Mouse (Mus musculus): Measurements from ENCODE around the gene Eftud2. TPM values are rescaled to one million over a fixed set of nuclear protein-coding genes. Genes with fewer than 3 reads are reported as not detected.

Gene Eftud2
- total and polyA plus RNA-seq, 2 experiments from 2014 or later: 36.6 to 59.1 TPM

DNA sequence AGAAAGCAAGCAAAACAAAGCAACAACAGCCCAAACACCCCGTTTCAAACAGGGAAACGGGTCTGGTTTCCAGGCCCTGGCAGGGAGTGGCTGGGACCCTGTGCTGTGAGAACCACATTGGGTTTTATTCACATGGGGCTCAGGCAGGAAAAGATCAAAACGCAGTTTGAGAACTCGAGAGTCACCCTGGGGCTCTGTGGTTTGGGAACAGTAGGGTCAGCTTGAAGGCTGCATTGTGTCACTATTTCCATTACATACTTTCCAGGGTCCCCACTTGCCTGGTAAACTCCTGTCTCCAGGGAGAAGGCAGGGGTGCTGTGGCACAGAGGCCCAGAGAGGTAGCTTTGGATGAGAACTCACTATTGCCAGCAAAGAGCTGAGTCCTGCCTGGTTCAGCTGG, 53.7 kb downstream of the Eftud2 start:
- H3K27me3 ChIP-seq (ENCODE audit: control insufficient read depth, insufficient read depth, low read length): no peaks in the 10 kb centered on the region
- no peaks in the 10 kb centered on the region for H3K36me3 ChIP-seq (replicated peaks; ENCODE audit: control insufficient read depth, insufficient read depth, low read length)
- H3K9ac ChIP-seq (replicated peaks; ENCODE audit: low read depth, low read length): 0 out of 2 replicates have a peak overlapping the region, but pooled peaks have one; percentile 2
- H3K27ac ChIP-seq (ENCODE audit: low read depth): peak overlapping the region; percentile 32
- TF ChIP-seq EP300 (IDR thresholded peaks at IDR 0.05; ENCODE audit: low read depth) (no peak), CTCF (IDR thresholded peaks at IDR 0.05; ENCODE audit: low read depth) (no peak)
- 49% methylated on average over 4 of the region's 4 CpGs for WGBS
- ATAC-seq (ENCODE audit: insufficient read depth, low read depth) (no peak), DNase-seq (ENCODE audit: low spot score) (no peak)
- H3K4me3 ChIP-seq (ENCODE audit: low read depth, low read length): no peak overlapping the region
- H3K4me1 ChIP-seq (ENCODE audit: control insufficient read depth, insufficient read depth): peaks cover 8% of the 10 kb centered on the region; the same call in 1 of the 2 replicates
- no peak overlapping the region for H3K4me2 ChIP-seq (ENCODE audit: low read depth, low read length)
- H3K9me3 ChIP-seq (replicated peaks; ENCODE audit: control insufficient read depth, low read length): no peaks in the 10 kb centered on the region

DNA sequence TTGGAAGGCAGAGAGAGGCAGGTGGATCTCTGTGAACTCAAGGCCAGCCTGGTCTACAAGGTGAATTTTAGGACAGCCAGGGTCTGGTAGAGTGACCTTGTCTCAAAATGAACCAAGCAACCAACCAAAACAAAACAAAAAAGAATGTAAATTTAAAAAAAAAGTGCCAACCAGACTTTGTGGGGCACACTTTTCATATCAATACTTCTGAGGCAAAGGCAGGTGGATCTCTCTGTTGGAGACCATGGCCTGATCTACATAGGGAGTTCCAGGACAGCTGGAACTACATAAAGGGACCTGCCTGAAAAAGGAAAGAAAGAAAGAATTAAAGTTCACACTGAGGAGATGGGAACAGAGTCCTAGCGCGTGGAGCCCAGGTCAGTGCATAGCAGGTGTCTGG, 54.3 kb downstream of the Eftud2 start:
- Histone ChIP-seq H3K9me3 (replicated peaks; ENCODE audit: control insufficient read depth, low read length) (no peaks in the 10 kb centered on the region), H3K27ac (ENCODE audit: low read depth) (no peak overlapping the region), H3K9ac (replicated peaks; ENCODE audit: low read depth, low read length) (no peak overlapping the region), H3K27me3 (ENCODE audit: control insufficient read depth, insufficient read depth, low read length) (no peaks in the 10 kb centered on the region), H3K4me2 (ENCODE audit: low read depth, low read length) (no peak overlapping the region), H3K36me3 (replicated peaks; ENCODE audit: control insufficient read depth, insufficient read depth, low read length) (no peaks in the 10 kb centered on the region), H3K4me1 (ENCODE audit: control insufficient read depth, insufficient read depth) (peaks cover 8% of the 10 kb centered on the region; the same call in 1 of the 2 replicates), H3K4me3 (ENCODE audit: low read depth, low read length) (no peak overlapping the region)
- TF ChIP-seq EP300 (IDR thresholded peaks at IDR 0.05; ENCODE audit: low read depth): no peak
- TF ChIP-seq CTCF (IDR thresholded peaks at IDR 0.05; ENCODE audit: low read depth): no peak
- 85% methylated on average over 2 of the region's 2 CpGs for WGBS
- DNase-seq (ENCODE audit: low spot score) (no peak), ATAC-seq (ENCODE audit: insufficient read depth, low read depth) (no peak)

DNA sequence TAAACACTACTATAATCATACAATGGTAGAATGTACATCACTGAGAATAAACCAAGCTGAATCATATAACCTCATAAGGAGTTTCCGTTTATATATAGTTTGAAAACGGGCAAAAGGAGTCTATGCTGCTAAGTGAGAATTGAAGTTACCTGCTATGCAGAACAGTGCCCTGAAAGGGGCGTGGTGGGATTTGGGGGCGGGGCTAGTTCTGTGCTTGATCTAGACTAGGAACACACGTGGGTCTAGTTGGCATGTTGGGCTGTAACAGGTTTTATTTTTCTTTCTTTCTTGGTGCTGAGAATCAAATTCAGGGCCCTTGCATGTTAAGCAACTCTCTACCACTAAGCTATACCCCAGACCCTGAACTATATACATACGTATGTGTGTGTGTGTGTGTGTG, 59.6 kb downstream of the Eftud2 start:
- WGBS: 54% methylated on average over 6 of the region's 6 CpGs
- H3K36me3 ChIP-seq (replicated peaks; ENCODE audit: control insufficient read depth, insufficient read depth, low read length): no peaks in the 10 kb centered on the region
- H3K9me3 ChIP-seq (replicated peaks; ENCODE audit: control insufficient read depth, low read length): no peaks in the 10 kb centered on the region
- DNase-seq (ENCODE audit: low spot score) (no peak), ATAC-seq (ENCODE audit: insufficient read depth, low read depth) (no peak)
- no peaks in the 10 kb centered on the region for H3K27me3 ChIP-seq (ENCODE audit: control insufficient read depth, insufficient read depth, low read length)
- H3K4me1 ChIP-seq (ENCODE audit: control insufficient read depth, insufficient read depth): peaks cover 13% of the 10 kb centered on the region
- TF ChIP-seq CTCF (IDR thresholded peaks at IDR 0.05; ENCODE audit: low read depth): no peak
- no peak for TF ChIP-seq EP300 (IDR thresholded peaks at IDR 0.05; ENCODE audit: low read depth)
- no peak overlapping the region for H3K27ac ChIP-seq (ENCODE audit: low read depth)
- H3K9ac ChIP-seq (replicated peaks; ENCODE audit: low read depth, low read length): no peak overlapping the region
- no peak overlapping the region for H3K4me2 ChIP-seq (ENCODE audit: low read depth, low read length)
- H3K4me3 ChIP-seq (ENCODE audit: low read depth, low read length): no peak overlapping the region

DNA sequence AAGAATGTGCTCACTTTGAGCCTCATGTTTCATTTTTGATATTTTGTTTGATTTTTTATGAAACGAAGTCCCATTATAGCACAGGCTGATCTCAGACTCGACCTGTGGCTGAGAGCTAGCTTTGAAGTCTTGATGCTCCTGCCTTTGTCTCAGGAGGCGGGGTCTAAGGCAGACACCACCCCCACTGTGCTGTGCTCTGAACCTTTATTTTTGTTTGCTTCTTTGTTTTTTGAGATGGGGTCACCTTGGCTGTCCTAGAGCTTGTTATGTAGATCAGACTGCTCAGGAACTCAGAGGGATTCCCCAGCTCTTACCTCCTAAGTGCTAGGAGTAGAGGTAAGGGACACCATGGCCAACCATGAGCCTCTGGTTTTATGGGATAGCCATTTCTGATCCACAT, 60.4 kb downstream of the Eftud2 start:
- no peaks in the 10 kb centered on the region for H3K9me3 ChIP-seq (replicated peaks; ENCODE audit: control insufficient read depth, low read length)
- TF ChIP-seq EP300 (IDR thresholded peaks at IDR 0.05; ENCODE audit: low read depth) (no peak), CTCF (IDR thresholded peaks at IDR 0.05; ENCODE audit: low read depth) (no peak)
- 59% methylated on average over 3 of the region's 3 CpGs for WGBS
- no peaks in the 10 kb centered on the region for H3K27me3 ChIP-seq (ENCODE audit: control insufficient read depth, insufficient read depth, low read length)
- H3K27ac ChIP-seq (ENCODE audit: low read depth): no peak overlapping the region
- H3K4me2 ChIP-seq (ENCODE audit: low read depth, low read length): no peak overlapping the region
- ATAC-seq (ENCODE audit: insufficient read depth, low read depth) (no peak), DNase-seq (ENCODE audit: low spot score) (no peak)
- H3K4me3 ChIP-seq (ENCODE audit: low read depth, low read length): no peak overlapping the region
- no peak overlapping the region for H3K9ac ChIP-seq (replicated peaks; ENCODE audit: low read depth, low read length)
- H3K4me1 ChIP-seq (ENCODE audit: control insufficient read depth, insufficient read depth): peaks cover 19% of the 10 kb centered on the region
- H3K36me3 ChIP-seq (replicated peaks; ENCODE audit: control insufficient read depth, insufficient read depth, low read length): no peaks in the 10 kb centered on the region

DNA sequence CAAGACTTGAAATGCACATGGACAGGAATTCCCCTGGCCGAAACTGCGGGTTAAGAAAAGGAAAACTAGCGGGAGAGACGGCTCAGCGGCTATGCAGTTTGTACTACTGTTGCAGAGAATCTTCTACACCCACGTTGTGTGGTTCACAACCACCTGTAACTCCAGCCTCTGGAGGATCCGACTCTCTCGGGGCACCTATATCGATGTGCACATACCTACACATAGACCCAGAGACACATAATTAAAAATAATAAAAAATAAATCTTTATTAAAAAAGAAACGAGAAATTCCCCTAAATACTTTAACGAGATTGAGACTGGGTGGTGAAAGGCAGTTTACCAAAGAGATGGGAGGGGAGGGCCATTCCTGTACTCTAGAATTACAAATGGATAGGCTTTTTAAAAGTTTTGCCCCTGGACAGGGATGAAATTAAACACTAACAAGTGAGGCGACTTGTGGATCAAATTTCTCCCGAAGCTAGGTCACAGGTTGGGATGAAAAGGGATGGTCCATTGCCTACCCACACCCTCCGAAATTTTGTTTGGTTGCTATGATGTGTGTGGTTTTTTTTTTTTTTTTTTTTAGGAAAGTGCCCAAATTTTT, 60.9 kb downstream of the Eftud2 start:
- WGBS: 17% methylated on average over 14 of the region's 14 CpGs
- Histone ChIP-seq H3K4me1 (ENCODE audit: control insufficient read depth, insufficient read depth) (peaks cover 19% of the 10 kb centered on the region), H3K27ac (ENCODE audit: low read depth) (peak overlapping the region; percentile 98), H3K36me3 (replicated peaks; ENCODE audit: control insufficient read depth, insufficient read depth, low read length) (no peaks in the 10 kb centered on the region), H3K4me2 (ENCODE audit: low read depth, low read length) (peak overlapping the region; percentile 80), H3K9ac (replicated peaks; ENCODE audit: low read depth, low read length) (peak overlapping the region; percentile 96; the same call in 1 of the 2 replicates), H3K9me3 (replicated peaks; ENCODE audit: control insufficient read depth, low read length) (no peaks in the 10 kb centered on the region), H3K27me3 (ENCODE audit: control insufficient read depth, insufficient read depth, low read length) (no peaks in the 10 kb centered on the region), H3K4me3 (ENCODE audit: low read depth, low read length) (peak overlapping the region; percentile 95)
- TF ChIP-seq CTCF (IDR thresholded peaks at IDR 0.05; ENCODE audit: low read depth) (no peak), EP300 (IDR thresholded peaks at IDR 0.05; ENCODE audit: low read depth) (no peak)
- no peak for DNase-seq (ENCODE audit: low spot score)
- ATAC-seq (ENCODE audit: insufficient read depth, low read depth): no peak

Measured in heart, postnatal 0 days (tissue).